Mouse (Mus musculus): ENCODE results near the gene Rpl3. TPM values are rescaled to one million over a fixed set of nuclear protein-coding genes. Genes with fewer than 3 reads are reported as not detected.
A peak's percentile ranks its signal among the peaks of the same experiment; 100 is the strongest.

Rpl3 gene
- polyA plus RNA-seq, 1 experiment from 2014 or later = 1,053 TPM

Small RNA genes lying within 50 kb of the gene (microRNA-seq; reads per million reads assigned to microRNA genes)
- gene Snord43 = 30.2 reads per million, percentile 39 among the genes with 10 or more reads in this experiment

Other genes with a start within 250 kb of the Rpl3 start
- gene Apobec3, start 200.2 kb downstream of the Rpl3 start, polyA plus RNA-seq (2015; fragmentation: Nextera tagmentation; extraction: Ambion mirVana) = 30.0 and 38.5 TPM in 2 replicates
- 2.4 and 2.8 TPM in 2 replicates for gene Cbx7, start 120.7 kb downstream of the Rpl3 start, polyA plus RNA-seq (2015; fragmentation: Nextera tagmentation; extraction: Ambion mirVana)
- 8.4 TPM in 2 replicates for gene Pdgfb, start 76.9 kb downstream of the Rpl3 start, polyA plus RNA-seq (2015; fragmentation: Nextera tagmentation; extraction: Ambion mirVana)
- 18.8 and 20.6 TPM in 2 replicates for gene Syngr1, start 534 bp downstream of the Rpl3 start, polyA plus RNA-seq (2015; fragmentation: Nextera tagmentation; extraction: Ambion mirVana)
- gene Tab1, start 41.3 kb upstream of the Rpl3 start, polyA plus RNA-seq (2015; fragmentation: Nextera tagmentation; extraction: Ambion mirVana) = 33.0 and 34.6 TPM in 2 replicates
- 4.9 and 5.2 TPM in 2 replicates for gene Mgat3, start 81.9 kb upstream of the Rpl3 start, polyA plus RNA-seq (2015; fragmentation: Nextera tagmentation; extraction: Ambion mirVana)
- gene Mief1, start 142.2 kb upstream of the Rpl3 start, polyA plus RNA-seq (2015; fragmentation: Nextera tagmentation; extraction: Ambion mirVana) = 28.4 and 28.9 TPM in 2 replicates
- gene AC140267.1, start 144.0 kb upstream of the Rpl3 start, polyA plus RNA-seq (2015; fragmentation: Nextera tagmentation; extraction: Ambion mirVana) = not detected in 2 replicates
- gene Atf4, start 163.3 kb upstream of the Rpl3 start, polyA plus RNA-seq (2015; fragmentation: Nextera tagmentation; extraction: Ambion mirVana) = 121 and 124 TPM in 2 replicates
- 47.1 and 51.8 TPM in 2 replicates for gene Rps19bp1, start 172.4 kb upstream of the Rpl3 start, polyA plus RNA-seq (2015; fragmentation: Nextera tagmentation; extraction: Ambion mirVana)
- gene Cacna1i, start 195.4 kb upstream of the Rpl3 start, polyA plus RNA-seq (2015; fragmentation: Nextera tagmentation; extraction: Ambion mirVana) = not detected in 2 replicates

Data from lung, embryonic 15.5 days (tissue).